Mouse (Mus musculus) embryonic fibroblast, embryonic 13.5 days (primary cell): Measurements from ENCODE around the gene Rita1. TPM values are rescaled to one million over a fixed set of nuclear protein-coding genes. Genes with fewer than 3 reads are reported as not detected.

Experiments used
- H3K27ac ChIP-seq: 2 replicates; pipeline ENCODE4 v1.5.1; 2012; ENCODE audit warnings: low read length, control low read depth, inconsistent platforms; ENCODE audit not compliant: insufficient read depth
- H3K4me1 ChIP-seq: 2 replicates; pipeline ENCODE4 v1.6.1; 2011; ENCODE audit warnings: low read length; ENCODE audit not compliant: control insufficient read depth, insufficient read depth
- H3K4me3 ChIP-seq: 2 replicates; pipeline ENCODE4 v1.5.1; 2011; ENCODE audit warnings: mild to moderate bottlenecking, control low read depth, low read length; ENCODE audit not compliant: insufficient read depth
- CTCF ChIP-seq: IDR thresholded peaks from 2 replicates; pipeline ENCODE4 v1.5.1; 2011; ENCODE audit warnings: mild to moderate bottlenecking, control low read depth, low read length, moderate library complexity, borderline replicate concordance; ENCODE audit not compliant: insufficient read depth
- POLR2A ChIP-seq: IDR thresholded peaks from 2 replicates; pipeline ENCODE4 v1.6.1; 2011; ENCODE audit warnings: low read depth, mild to moderate bottlenecking, control low read depth, low read length, moderate library complexity
- polyA plus RNA-seq: library from polyadenylated mRNA; stranded (reverse); fragments of >200 nt; gene quantifications from 2 replicates; pipeline ENCODE4 v1.2.4, GENCODE M21; 2011; ENCODE audit warnings: low read depth; ENCODE audit not compliant: missing spikeins, insufficient read length

Gene Rita1
- polyA plus RNA-seq, 1 experiment: 8.8 TPM

- Histone ChIP-seq H3K4me1 (no peaks in the 10 kb centered on the region), H3K27ac (no peak overlapping the region), H3K4me3 (no peak overlapping the region)
- TF ChIP-seq POLR2A (no peak), CTCF (no peak)
Observed at GRCm38 (mm10) chr5:120631128-120631527, 18.7 kb upstream of the Rita1 start.

DNA sequence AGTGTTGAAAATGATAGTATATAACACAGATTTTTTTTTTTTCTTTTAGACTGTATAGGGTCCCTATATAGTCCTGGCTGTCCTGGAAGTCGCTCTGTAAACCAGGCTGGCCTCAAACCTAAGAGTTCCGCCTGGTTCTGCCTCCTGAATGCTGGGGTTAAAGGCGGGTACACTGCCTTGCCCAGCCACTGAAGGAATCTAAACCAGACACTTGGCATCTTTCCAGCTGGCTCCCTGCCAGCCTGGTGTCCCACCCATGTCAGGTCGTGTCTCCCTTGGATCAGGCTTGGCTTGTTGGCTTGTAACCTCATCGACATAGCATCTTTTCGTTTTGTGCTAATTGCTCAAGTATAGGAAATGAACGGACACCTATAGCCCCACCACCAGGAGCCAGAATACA, 16.2 kb upstream of the Rita1 start:
- H3K4me3 ChIP-seq: no peak overlapping the region
- H3K4me1 ChIP-seq: no peaks in the 10 kb centered on the region
- TF ChIP-seq CTCF (no peak), POLR2A (no peak)
- H3K27ac ChIP-seq: no peak overlapping the region

- no peak overlapping the region for H3K4me3 ChIP-seq
Observed at GRCm38 (mm10) chr5:120627515-120628300, 15.3 kb upstream of the Rita1 start.

GRCm38 (mm10) chr5:120626399-120626798, 14.0 kb upstream of the Rita1 start:
- TF ChIP-seq CTCF: no peak
- no peak for TF ChIP-seq POLR2A
- Histone ChIP-seq H3K4me1 (no peaks in the 10 kb centered on the region), H3K4me3 (no peak overlapping the region), H3K27ac (no peak overlapping the region)

More at GRCm38 (mm10) chr5:120627515-120628300, 15.3 kb upstream of the Rita1 start:
- no peaks in the 10 kb centered on the region for H3K4me1 ChIP-seq
- TF ChIP-seq CTCF (no peak), POLR2A (no peak)
- H3K27ac ChIP-seq: no peak overlapping the region

- Histone ChIP-seq H3K4me1 (no peaks in the 10 kb centered on the region), H3K4me3 (no peak overlapping the region), H3K27ac (no peak overlapping the region)
- TF ChIP-seq CTCF: no peak
- no peak for TF ChIP-seq POLR2A
Observed at GRCm38 (mm10) chr5:120624427-120624826, 12.0 kb upstream of the Rita1 start.

- TF ChIP-seq POLR2A: no peak
- TF ChIP-seq CTCF: no peak
- no peak overlapping the region for H3K4me3 ChIP-seq
- no peaks in the 10 kb centered on the region for H3K4me1 ChIP-seq
- no peak overlapping the region for H3K27ac ChIP-seq
Observed at GRCm38 (mm10) chr5:120622198-120622851, 9.9 kb upstream of the Rita1 start.

DNA sequence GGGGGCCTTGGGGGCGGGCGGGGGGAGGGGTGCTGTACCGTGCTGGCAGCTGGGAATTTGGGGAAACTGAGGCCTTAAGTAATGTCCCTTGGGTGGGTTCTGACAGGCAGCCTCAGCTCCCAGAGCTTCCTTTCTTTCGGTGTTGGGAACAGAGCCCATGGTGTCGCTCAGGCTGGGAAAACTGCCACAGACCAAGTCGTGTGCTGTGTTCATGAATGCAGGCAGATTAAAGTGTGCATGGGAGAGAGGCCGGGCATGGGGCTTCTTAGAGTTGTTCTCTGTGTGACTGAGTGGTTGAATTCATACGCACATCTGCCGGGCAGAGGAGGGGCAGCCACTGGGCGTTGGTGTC, 9.4 kb upstream of the Rita1 start:
- Histone ChIP-seq H3K4me3 (no peak overlapping the region), H3K4me1 (no peaks in the 10 kb centered on the region), H3K27ac (no peak overlapping the region)
- TF ChIP-seq CTCF: no peak
- TF ChIP-seq POLR2A: no peak

GRCm38 (mm10) chr5:120621078-120621765, 8.8 kb upstream of the Rita1 start:
- no peak overlapping the region for H3K4me3 ChIP-seq
- TF ChIP-seq POLR2A (no peak), CTCF (no peak)
- H3K4me1 ChIP-seq: no peaks in the 10 kb centered on the region
- no peak overlapping the region for H3K27ac ChIP-seq

- TF ChIP-seq CTCF (peak; percentile 87), POLR2A (no peak)
Observed at GRCm38 (mm10) chr5:120620375-120621077, 8.1 kb upstream of the Rita1 start.

DNA sequence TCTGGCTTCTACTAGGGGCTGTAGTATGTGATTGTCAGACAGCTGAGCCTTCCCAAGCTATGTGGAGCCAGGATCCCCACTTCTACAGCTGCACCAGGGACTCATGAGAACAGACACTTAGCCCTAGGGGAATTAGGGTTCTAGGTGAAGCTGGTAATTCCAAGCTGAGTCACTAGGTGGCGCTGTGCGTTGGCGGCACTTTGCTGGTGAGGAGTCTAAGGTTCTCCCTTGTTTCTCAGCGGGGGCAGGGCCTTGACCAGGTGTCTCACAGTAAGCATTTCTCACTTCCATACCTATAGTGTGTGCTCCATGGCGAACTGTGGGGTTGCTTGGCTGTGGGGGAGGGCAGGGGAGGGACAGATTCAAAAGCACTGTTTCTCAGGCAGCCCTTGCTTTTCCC, 6.8 kb upstream of the Rita1 start:
- Histone ChIP-seq H3K4me1 (no peaks in the 10 kb centered on the region), H3K27ac (no peak overlapping the region), H3K4me3 (no peak overlapping the region)
- TF ChIP-seq CTCF: peak; percentile 92
- TF ChIP-seq POLR2A: no peak

More at GRCm38 (mm10) chr5:120620375-120621077, 8.1 kb upstream of the Rita1 start:
- Histone ChIP-seq H3K4me3 (no peak overlapping the region), H3K4me1 (no peaks in the 10 kb centered on the region), H3K27ac (no peak overlapping the region)
